Mouse (Mus musculus) heart, adult 18-20 months (tissue): Measurements from ENCODE around the gene Slit3. TPM values are rescaled to one million over a fixed set of nuclear protein-coding genes. Genes with fewer than 3 reads are reported as not detected.

Experiments
- DNase-seq, 2 experiments: peaks; one replicate each; pipeline ENCODE4 v3.0.0; 2021 to 2022; ENCODE audit warnings: mixed read lengths in 1 of 2
- total RNA-seq, 2 experiments: library from RNA; stranded (reverse); gene quantifications; 2 replicates each; pipeline ENCODE4 v1.2.3; 2021

Slit3 gene
- total RNA-seq, 2 experiments from 2014 or later: 12.6 to 13.3 TPM

DNA sequence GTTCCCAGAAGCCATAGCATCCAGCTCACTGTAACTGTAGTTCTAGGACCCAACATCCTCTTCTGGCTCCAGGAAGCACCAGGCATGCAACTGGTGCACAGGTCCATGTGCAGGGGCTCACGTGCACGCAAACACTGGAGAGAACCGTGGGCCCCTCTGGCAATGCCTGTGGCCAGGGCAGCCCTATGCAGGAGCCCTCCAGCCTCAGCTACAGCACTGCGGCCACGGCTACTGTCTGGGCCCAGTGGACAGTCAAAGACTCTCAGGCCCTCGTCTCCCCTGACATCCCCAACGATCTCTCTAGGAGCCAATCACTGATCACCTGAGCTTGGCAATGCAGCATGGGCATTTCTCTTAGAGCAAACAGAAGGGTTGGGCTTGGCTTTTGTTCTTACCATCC lies 572.6 kb downstream of the Slit3 start:
- no peak for DNase-seq

- DNase-seq: no peak
Observed at GRCm38 (mm10) chr11:35697476-35697875, 576.5 kb downstream of the Slit3 start.

GRCm38 (mm10) chr11:35698901-35699300 lies 577.9 kb downstream of the Slit3 start:
- DNase-seq: peak; percentile 17 to 23

DNA sequence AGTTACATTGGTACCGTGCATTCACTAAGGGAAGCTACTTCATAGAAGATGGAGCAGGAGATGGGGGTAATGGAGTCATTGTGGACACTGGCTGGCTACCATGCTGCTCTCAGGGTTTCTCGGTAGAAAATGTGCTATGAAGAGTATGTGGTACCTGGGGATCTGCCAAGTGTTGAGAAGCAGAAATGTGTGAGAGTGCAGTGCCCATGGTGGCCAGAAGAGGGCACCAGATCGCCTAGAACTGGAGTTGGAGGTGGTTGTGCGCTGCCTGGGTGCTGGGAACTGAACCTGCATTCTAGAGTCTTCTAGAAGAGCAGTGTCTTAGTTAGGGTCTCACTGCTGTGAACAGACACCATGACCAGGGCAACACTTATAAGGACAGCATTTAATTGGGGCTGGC lies 582.4 kb downstream of the Slit3 start:
- DNase-seq: no peak

DNA sequence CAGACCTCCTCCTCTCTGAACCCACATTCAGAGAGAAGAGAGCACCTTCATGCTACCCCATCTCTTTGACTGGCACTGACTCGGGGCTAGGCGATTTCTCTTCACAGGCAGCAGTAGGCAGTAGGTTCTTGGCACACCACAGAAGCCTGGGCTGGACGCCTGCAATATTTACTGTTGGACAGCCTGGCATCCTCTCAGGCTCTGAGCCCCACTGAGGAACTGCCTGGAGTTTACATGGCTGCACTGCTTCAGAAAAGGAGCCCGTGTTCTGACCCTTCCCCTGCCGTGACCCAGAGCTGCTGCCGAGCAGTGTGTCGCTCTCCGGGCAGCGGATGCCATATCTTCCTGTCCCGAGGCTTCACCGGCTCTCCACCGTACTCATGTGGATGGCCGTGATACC lies 583.4 kb downstream of the Slit3 start:
- no peak for DNase-seq

- no peak for DNase-seq
Observed at GRCm38 (mm10) chr11:35704927-35705326, 583.9 kb downstream of the Slit3 start.

DNA sequence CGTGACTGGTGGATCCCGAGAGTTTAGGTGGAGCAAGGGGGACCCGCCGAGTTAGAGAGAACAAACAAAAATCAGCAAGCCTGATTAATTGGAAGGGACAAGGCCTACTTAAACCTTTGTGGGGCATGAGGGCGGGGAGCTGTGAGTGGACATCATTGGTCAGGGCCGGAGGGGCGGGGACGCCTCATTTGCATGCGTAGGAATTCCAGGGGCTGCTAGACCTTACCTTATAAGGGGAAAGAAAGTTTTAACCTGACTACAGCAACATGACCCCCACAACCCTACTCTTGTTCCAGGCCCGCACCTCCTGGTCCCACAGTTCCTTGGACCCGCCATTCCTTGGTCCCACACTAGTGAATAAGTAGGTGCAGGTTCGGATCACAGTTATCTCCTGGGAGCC lies 586.4 kb downstream of the Slit3 start:
- no peak for DNase-seq

DNA sequence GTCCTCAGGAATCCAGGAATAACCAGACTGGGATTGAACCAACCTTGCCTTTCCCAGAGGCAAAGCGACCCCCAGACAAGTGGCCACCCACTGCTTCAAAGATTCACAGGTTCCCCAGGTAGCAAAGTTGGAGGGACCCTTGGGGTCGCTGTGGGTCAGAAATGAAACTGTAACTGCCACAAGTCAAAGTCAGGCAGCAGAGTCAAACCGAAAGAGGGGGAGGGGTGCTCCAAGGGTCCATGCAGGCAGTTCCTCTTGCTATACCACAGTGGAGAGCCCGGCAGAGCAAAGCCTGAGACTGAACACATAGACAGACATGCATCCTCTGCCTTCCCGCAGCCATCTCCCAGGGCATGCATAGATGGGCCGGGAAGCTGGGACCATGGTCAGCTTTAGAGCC lies 590.3 kb downstream of the Slit3 start:
- DNase-seq: no peak

- DNase-seq: no peak
Observed at GRCm38 (mm10) chr11:35718881-35719280, 597.9 kb downstream of the Slit3 start.

DNA sequence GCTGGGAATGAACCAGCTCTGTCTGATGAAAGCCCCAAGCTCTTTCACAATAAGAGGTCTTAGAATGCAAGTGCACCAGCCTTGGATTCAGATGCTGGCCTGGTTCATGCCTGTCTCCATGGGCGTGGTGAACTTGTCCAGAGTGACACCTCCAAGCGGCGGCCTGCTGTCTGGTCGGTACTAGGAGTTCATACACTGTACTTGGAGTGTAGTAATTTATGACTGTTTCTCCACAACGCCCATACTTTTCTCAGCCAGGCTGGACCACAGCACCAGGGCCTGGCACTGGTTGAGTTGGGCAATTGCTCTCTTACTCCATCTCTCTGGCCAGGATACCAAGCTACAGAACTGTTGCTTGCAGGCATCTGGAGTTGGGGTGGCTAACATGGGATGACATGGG lies 602.9 kb downstream of the Slit3 start:
- DNase-seq: peak in 1 of 2 experiments; percentile 10

- DNase-seq: no peak
Observed at GRCm38 (mm10) chr11:35726341-35726846, 605.4 kb downstream of the Slit3 start.

GRCm38 (mm10) chr11:35728200-35728599 lies 607.2 kb downstream of the Slit3 start:
- no peak for DNase-seq

- DNase-seq: no peak
Observed at GRCm38 (mm10) chr11:35729186-35729585, 608.2 kb downstream of the Slit3 start.

- no peak for DNase-seq
Observed at GRCm38 (mm10) chr11:35732366-35732765, 611.3 kb downstream of the Slit3 start.

- no peak for DNase-seq
Observed at GRCm38 (mm10) chr11:35736817-35737216, 615.8 kb downstream of the Slit3 start.

DNA sequence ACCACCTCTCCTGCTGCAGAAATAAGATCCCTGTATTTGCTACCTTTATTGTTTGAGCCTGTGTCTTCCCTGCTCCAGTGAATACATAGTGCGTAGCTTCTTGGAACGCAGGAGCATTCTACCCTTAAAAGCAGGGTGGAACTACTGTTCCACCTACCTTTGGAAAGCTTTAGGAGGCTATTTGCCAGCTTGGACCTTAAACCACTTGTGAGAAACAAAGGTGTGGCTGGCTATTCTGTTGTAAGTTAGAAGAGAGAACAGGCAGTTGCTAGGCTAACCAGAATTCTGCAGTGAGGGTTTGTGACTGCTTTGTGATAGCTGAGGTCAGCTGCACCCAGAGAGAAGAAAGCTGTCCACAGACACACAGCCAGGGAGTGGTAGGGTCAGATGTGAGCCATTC lies 616.2 kb downstream of the Slit3 start:
- no peak for DNase-seq

GRCm38 (mm10) chr11:35738102-35738501 lies 617.1 kb downstream of the Slit3 start:
- DNase-seq: no peak

GRCm38 (mm10) chr11:35743586-35743985 lies 622.6 kb downstream of the Slit3 start:
- no peak for DNase-seq

DNA sequence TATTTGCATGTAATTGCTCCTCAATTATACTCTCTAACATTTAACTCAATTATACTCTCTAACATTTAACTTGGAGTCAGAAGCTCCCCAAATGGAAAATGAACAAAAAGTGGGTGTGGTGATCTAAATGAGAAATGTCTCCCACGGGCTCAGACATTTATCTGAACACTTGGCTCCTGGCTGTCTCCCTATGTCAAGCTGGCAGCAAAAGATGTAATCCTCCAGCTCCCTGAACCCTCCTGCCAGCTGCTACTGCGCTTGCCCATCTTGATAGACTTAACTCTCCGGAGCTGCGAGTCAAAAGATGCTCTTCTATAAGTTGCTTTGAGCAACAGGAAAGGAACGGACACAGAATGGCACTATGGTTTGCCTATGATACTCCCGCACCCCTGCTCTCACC lies 623.5 kb downstream of the Slit3 start:
- no peak for DNase-seq

- peak; percentile 64 to 83 for DNase-seq
Observed at GRCm38 (mm10) chr11:35750578-35750977, 629.6 kb downstream of the Slit3 start.

DNA sequence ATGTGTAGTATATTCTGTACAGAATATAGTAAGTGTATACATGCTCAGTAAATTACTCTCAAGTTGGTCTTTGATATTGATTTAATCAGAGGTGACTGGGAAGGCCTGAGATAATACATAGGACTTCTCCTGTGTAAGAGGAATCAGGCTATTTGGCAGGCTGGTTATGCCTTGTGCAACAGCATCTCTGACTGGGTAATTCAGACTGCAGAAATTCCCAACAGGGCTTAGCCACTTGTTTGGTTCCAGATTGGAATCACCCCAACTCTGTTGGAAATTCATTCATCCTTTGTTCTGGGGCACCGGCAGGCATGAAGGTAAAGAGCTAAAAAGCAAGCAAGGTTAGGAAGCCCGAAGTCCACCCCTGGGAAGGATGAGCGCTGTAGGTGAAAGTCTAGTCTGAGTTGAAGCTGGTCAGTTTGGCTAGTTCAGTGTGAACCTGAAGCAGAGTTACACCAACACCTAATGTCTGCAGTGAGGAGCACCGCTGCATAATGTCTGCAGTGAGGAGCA lies 633.9 kb downstream of the Slit3 start:
- no peak for DNase-seq

GRCm38 (mm10) chr11:35755546-35755945 lies 634.5 kb downstream of the Slit3 start:
- no peak for DNase-seq

GRCm38 (mm10) chr11:35756411-35757303 lies 635.6 kb downstream of the Slit3 start:
- DNase-seq: no peak
